Mouse (Mus musculus) embryonic fibroblast, embryonic 13.5 days (primary cell): ENCODE data around the gene Kcnip3.

ENCODE experiments used
- CTCF ChIP-seq: IDR thresholded peaks from 2 replicates; pipeline ENCODE4 v1.5.1; 2011; ENCODE audit warnings: mild to moderate bottlenecking, control low read depth, low read length, moderate library complexity, borderline replicate concordance; ENCODE audit not compliant: insufficient read depth
- POLR2A ChIP-seq: IDR thresholded peaks from 2 replicates; pipeline ENCODE4 v1.6.1; 2011; ENCODE audit warnings: low read depth, mild to moderate bottlenecking, control low read depth, low read length, moderate library complexity

DNA sequence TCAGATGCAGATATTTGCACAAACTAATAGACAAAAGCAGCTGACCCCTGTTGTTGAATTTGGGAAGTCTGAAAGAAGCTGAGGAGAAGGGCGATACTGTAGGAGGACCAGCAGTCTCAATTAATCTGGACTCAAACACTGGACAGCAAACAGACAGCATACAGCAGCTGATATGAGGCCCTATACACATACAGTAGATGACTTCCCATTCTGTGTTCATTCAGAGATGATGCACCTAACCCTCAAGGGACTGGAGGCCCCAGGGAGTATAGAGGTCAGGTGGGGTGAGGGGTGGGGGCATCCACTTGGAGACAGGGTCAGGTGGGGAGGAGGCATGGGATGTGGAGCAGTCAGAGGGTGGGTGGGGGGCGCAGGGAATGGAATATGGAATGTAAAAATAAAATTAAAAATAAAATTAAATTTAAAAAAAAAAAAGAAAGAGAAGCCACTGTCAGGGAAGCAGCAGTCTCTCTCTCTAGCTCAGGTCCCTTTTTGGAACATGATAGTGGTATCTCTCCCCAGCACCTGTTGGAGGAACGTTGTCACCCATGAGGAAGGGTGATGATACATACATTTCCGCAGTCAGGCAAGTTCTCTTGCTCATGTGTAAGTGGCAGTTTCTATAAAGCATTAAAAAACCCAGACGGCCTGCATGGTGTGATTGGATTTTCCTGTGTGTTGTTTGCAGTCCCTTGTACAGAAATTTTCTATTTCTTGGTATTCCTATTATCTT, 26.6 kb upstream of the Kcnip3 start:
- TF ChIP-seq CTCF: no peak
- TF ChIP-seq POLR2A: no peak
